Mouse (Mus musculus): ENCODE results near the gene Defa23.
"Not testable (repeated sequence)": the region's sequence is repeated elsewhere in the genome, so short reads cannot be mapped to it uniquely, and the experiment has no call there.

The Defa23 gene

GRCm38 (mm10) chr8:21054747-21055146 is at the start of gene Defa23:
Gene Defa23, plus strand, starts transcription at chr8:21055047.
- DNase-seq (ENCODE audit: low read depth, low spot score): not testable (repeated sequence)

GRCm38 (mm10) chr8:21006801-21007200 is 48.0 kb upstream of the Defa23 start:
- no peak for DNase-seq (ENCODE audit: low read depth, low spot score)

- DNase-seq (ENCODE audit: low read depth, low spot score): peak; percentile 31
Observed at GRCm38 (mm10) chr8:21008578-21008977, 46.3 kb upstream of the Defa23 start.

GRCm38 (mm10) chr8:21010548-21010947 is 44.3 kb upstream of the Defa23 start:
- not testable (repeated sequence) for DNase-seq (ENCODE audit: low read depth, low spot score)

GRCm38 (mm10) chr8:21025245-21025644 is 29.6 kb upstream of the Defa23 start, which contains the start of gene Defa21:
Gene Defa21, plus strand, starts transcription at chr8:21025545.
- not testable (repeated sequence) for DNase-seq (ENCODE audit: low read depth, low spot score)

- DNase-seq (ENCODE audit: low read depth, low spot score): not testable (repeated sequence)
Observed at GRCm38 (mm10) chr8:21064738-21065137, 9.9 kb downstream of the Defa23 start, which contains the start of gene Defa35. Gene Defa35, plus strand, starts transcription at chr8:21065038.

GRCm38 (mm10) chr8:21084142-21084541 is 29.3 kb downstream of the Defa23 start, which contains the start of gene Defa25:
Gene Defa25, plus strand, starts transcription at chr8:21084442.
- not testable (repeated sequence) for DNase-seq (ENCODE audit: low read depth, low spot score)

GRCm38 (mm10) chr8:21093106-21093505 is 38.3 kb downstream of the Defa23 start:
- DNase-seq (ENCODE audit: low read depth, low spot score): peak; percentile 48

- not testable (repeated sequence) for DNase-seq (ENCODE audit: low read depth, low spot score)
Observed at GRCm38 (mm10) chr8:21095950-21096349, 41.1 kb downstream of the Defa23 start, which contains the start of gene Gm14851. Gene Gm14851, minus strand, starts transcription at chr8:21096050.
